Mouse (Mus musculus): Measurements from ENCODE around the gene Zfp637.
"Not testable (repeated sequence)": the region's sequence is repeated elsewhere in the genome, so short reads cannot be mapped to it uniquely, and the experiment has no call there.

Zfp637 gene

GRCm38 (mm10) chr6:117868187-117868586, 27.2 kb downstream of the Zfp637 start:
- no peak for DNase-seq

GRCm38 (mm10) chr6:117871034-117871433, 30.1 kb downstream of the Zfp637 start:
- DNase-seq: no peak

DNA sequence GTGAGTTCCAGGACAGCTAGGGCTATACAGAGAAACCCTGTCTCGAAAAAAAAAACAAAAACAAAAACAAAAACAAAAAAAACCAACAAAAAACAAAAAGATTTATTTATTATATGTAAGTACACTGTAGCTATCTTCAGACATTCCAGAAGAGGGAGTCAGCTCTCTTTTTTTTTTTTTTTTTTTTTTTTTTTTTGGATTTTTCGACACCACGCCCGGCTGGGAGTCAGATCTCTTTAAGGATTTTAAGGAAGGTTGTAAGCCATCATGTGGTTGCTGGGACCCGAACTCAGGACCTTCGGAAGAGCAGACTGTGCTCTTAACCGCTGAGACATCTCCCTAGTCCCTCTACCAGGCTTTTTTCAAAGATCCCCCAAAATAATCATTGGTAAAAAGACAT, 32.5 kb downstream of the Zfp637 start:
- not testable (repeated sequence) for DNase-seq

GRCm38 (mm10) chr6:117874621-117875281, 33.8 kb downstream of the Zfp637 start:
- DNase-seq: peak; percentile 37 to 59

GRCm38 (mm10) chr6:117878700-117879407, 37.9 kb downstream of the Zfp637 start:
- peak; percentile 93 to 94 for DNase-seq

DNA sequence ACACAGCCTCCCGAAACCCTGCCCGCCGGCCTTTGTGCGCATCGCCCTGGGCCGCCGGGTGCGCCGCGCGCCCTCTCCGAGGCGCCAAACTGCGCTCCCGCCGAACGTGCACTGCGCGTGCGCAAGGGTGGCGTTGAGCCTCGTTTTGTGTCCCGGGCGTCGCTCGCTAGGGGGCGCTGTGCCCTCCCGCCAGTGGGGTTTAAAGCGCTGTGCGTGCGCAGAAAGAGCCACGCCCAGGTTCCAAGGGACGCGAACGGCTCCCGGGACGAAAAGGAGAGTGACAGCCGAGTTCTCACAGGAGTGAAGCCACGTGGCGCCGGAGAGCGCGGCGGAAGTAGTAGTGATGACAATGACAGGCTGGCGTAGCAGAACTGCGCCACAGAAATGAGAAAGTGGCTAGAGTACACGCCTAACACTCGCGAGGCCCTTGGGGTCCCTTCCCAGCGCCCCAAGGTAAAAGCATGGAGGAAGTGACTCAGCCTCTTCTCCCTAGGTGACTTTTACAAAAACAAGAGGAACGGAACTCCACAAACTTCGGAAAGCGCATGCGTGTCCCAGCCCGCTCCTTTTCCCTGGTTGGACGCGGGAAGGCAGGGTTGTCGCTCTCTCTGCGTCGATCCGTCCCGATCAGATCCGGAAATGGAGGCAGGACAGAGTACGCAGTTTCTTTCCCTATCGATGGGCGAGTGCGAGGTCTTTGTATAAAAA, 38.6 kb downstream of the Zfp637 start:
- peak; percentile 97 to 99 for DNase-seq

- DNase-seq: no peak
These were observed 39.4 kb downstream of the Zfp637 start for GRCm38 (mm10) chr6:117880394-117880838.

- no peak for DNase-seq
These were observed 40.2 kb downstream of the Zfp637 start for GRCm38 (mm10) chr6:117881229-117881628.

DNA sequence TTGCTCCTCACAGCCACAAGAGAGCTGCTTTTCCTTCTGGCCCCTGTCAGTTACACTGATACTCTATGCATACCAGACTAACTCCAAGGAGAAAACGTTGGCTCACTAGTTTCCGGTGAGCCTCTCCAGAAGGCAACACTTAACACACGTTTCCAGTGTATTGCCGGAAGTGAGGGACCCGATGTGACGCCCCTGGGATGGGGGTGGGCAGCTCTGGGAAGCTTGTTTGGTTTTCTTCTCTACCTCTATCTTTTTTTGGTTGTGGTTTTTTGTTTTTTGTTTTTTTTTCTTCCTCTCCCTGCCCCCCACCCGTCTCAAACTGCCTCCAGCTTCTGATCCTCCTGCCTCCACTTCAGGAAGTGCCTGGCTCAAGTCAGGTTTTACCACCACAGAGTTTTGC, 41.0 kb downstream of the Zfp637 start:
- no peak for DNase-seq

GRCm38 (mm10) chr6:117885943-117886342, 45.0 kb downstream of the Zfp637 start:
- no peak for DNase-seq

DNA sequence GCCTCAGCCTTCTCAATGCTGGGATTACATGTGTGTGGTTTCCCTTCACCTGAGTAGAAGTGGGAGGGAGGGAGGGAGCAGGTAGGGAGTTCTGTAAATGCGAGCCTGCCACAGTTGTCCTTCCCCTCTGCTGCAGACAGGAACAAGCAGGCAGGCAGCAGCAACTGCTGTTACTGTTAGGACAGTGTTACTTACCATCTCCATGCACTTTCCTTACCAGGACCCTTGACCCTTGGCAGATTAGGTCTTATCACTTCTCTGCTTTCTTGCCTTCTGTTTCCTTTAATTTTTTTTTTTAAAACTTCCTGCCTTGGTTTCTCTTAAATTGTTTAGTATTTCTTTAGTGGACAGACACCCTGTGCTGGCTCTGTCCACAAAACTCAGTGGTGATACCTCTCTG, 47.1 kb downstream of the Zfp637 start:
- no peak for DNase-seq

- DNase-seq: no peak
These were observed 47.7 kb downstream of the Zfp637 start for GRCm38 (mm10) chr6:117888642-117889096.

- DNase-seq: no peak
These were observed 49.3 kb downstream of the Zfp637 start for GRCm38 (mm10) chr6:117890257-117890656.

DNA sequence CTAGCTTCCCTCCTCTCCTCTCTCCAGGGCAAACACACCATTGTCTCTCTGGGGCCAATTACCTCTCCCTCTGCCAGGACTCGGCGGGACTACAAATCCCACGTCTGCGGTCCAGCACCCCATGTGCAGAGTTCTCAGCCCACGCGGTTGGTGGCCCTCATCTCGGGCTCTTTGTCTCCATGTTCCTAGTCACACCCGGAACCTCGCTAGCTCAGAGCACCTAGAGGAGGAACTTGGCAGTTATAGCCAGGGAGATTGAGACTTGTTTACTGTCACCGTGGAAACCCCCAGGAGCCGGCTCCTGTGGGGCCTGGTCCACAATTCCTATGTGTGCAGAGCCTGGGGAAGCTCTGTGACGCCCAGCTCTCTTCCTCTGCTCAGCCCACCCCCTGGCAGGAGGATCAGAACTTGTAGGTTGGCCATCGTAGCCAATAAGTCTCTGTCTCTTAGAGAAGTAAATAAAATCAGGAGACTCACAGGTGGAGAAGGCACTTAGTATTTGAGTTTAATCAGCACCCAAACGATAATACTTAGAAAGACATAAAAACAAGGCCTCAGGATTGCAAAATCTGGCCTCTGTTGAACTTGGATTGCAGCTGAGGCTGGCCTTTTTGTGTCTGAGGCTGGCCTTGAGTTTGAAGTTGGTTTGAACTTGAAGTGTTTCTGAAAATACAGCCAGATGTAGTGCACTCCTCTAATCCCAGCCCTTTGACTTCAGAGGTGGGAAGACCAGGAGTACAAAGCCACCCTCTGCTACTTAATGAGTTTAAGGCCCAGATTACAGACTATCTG, 50.6 kb downstream of the Zfp637 start:
- DNase-seq: no peak

DNA sequence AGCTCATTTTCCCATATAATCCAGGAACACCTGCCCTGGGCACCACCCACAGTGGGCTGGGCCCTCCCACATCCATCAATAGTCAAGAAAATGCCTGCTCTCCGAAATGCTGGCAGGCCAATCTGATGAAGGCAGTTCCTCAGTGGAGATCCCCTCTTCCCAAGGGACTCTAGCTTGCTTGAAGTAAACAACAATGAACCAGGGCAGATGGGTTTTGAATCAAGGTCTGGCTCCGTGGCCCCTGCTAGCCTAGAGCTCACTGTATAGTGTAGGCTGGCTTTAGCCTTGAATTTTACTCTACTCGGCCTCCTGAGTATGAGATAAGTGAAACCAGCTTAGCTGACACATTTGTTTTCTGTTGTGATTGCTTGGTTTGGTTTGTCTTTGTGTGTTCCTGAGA, 51.4 kb downstream of the Zfp637 start:
- DNase-seq: no peak

- no peak for DNase-seq
These were observed 52.5 kb downstream of the Zfp637 start for GRCm38 (mm10) chr6:117893435-117893834.

All from kidney, adult 8-10 months (tissue).